Mouse (Mus musculus): ENCODE measurements around the gene G430095P16Rik.

Gene G430095P16Rik

GRCm38 (mm10) chr8:84718959-84719690 lies 3.7 kb upstream of the G430095P16Rik start:
- in situ Hi-C loops (cut with MboI), result no loop called here

GRCm38 (mm10) chr8:84722530-84722849 lies 317 bp upstream of the G430095P16Rik start:
- in situ Hi-C loops (cut with MboI), result no loop called here

GRCm38 (mm10) chr8:84723571-84723900 lies 729 bp downstream of the G430095P16Rik start:
- in situ Hi-C loops (cut with MboI), result no loop called here

GRCm38 (mm10) chr8:84724683-84725082 lies 1.9 kb downstream of the G430095P16Rik start:
- in situ Hi-C loops (cut with MboI), result no loop called here

GRCm38 (mm10) chr8:84725246-84725940 lies 2.6 kb downstream of the G430095P16Rik start:
- in situ Hi-C loops (cut with MboI), result no loop called here

GRCm38 (mm10) chr8:84725941-84726259 lies 3.1 kb downstream of the G430095P16Rik start:
- in situ Hi-C loops (cut with MboI), result no loop called here

GRCm38 (mm10) chr8:84728474-84728873 lies 5.7 kb downstream of the G430095P16Rik start:
- in situ Hi-C loops (cut with MboI), result no loop called here

GRCm38 (mm10) chr8:84729921-84730362 lies 7.1 kb downstream of the G430095P16Rik start:
- in situ Hi-C loops (cut with MboI), result no loop called here

GRCm38 (mm10) chr8:84730541-84731370 lies 7.9 kb downstream of the G430095P16Rik start:
- in situ Hi-C loops (cut with MboI), result no loop called here

GRCm38 (mm10) chr8:84731371-84732177 lies 8.8 kb downstream of the G430095P16Rik start:
- in situ Hi-C loops (cut with MboI), result no loop called here

GRCm38 (mm10) chr8:84732545-84732944 lies 9.7 kb downstream of the G430095P16Rik start:
- in situ Hi-C loops (cut with MboI), result no loop called here

GRCm38 (mm10) chr8:84732996-84733395 lies 10.2 kb downstream of the G430095P16Rik start:
- in situ Hi-C loops (cut with MboI), result no loop called here

- in situ Hi-C loops (cut with MboI), result no loop called here
Measured at GRCm38 (mm10) chr8:84733959-84734358, 11.2 kb downstream of the G430095P16Rik start.

GRCm38 (mm10) chr8:84734680-84735079 lies 11.9 kb downstream of the G430095P16Rik start:
- in situ Hi-C loops (cut with MboI), result no loop called here

GRCm38 (mm10) chr8:84735597-84735996 lies 12.8 kb downstream of the G430095P16Rik start:
- in situ Hi-C loops (cut with MboI), result no loop called here

GRCm38 (mm10) chr8:84736521-84736920 lies 13.7 kb downstream of the G430095P16Rik start:
- in situ Hi-C loops (cut with MboI), result no loop called here

- in situ Hi-C loops (cut with MboI), result no loop called here
Measured at GRCm38 (mm10) chr8:84737608-84738007, 14.8 kb downstream of the G430095P16Rik start.

- in situ Hi-C loops (cut with MboI), result no loop called here
Measured at GRCm38 (mm10) chr8:84738266-84738665, 15.5 kb downstream of the G430095P16Rik start.

GRCm38 (mm10) chr8:84738715-84739400 lies 16.1 kb downstream of the G430095P16Rik start:
- in situ Hi-C loops (cut with MboI), result no loop called here

- in situ Hi-C loops (cut with MboI), result no loop called here
Measured at GRCm38 (mm10) chr8:84739401-84739742, 16.6 kb downstream of the G430095P16Rik start.

Data from mature B cell (primary cell).